Mouse (Mus musculus) G1E (cell line): Measurements from ENCODE around the gene Antxrl. TPM values are rescaled to one million over a fixed set of nuclear protein-coding genes. Genes with fewer than 3 reads are reported as not detected.

Experiments used
- ATAC-seq: 2 replicates; pipeline ENCODE4 v1.8.0; 2016; ENCODE audit warnings: mild to moderate bottlenecking; ENCODE audit not compliant: insufficient number of reproducible peaks, poor library complexity, low FRiP score, severe bottlenecking; ENCODE audit errors: extremely low read depth
- DNase-seq: peaks from one replicate; pipeline ENCODE4 v3.0.0; 2012; ENCODE audit warnings: low spot score
- H3K27me3 ChIP-seq: 2 replicates; pipeline ENCODE4 v1.6.1; 2012; ENCODE audit warnings: mild to moderate bottlenecking, low read length, inconsistent platforms; ENCODE audit not compliant: insufficient read depth
- H3K36me3 ChIP-seq: replicated peaks from 2 replicates; pipeline ENCODE3; 2012; ENCODE audit warnings: mild to moderate bottlenecking, inconsistent platforms
- H3K4me1 ChIP-seq: 2 replicates; pipeline ENCODE4 v1.6.1; 2012; ENCODE audit warnings: low read depth, low read length, inconsistent platforms, mixed read lengths; ENCODE audit not compliant: insufficient read depth
- H3K4me3 ChIP-seq: 2 replicates; pipeline ENCODE4 v1.5.1; 2012; ENCODE audit warnings: low read depth, mild to moderate bottlenecking, inconsistent platforms, low read length, moderate library complexity, mixed read lengths
- H3K9me3 ChIP-seq: replicated peaks from 2 replicates; pipeline ENCODE4 v1.6.1; 2012; ENCODE audit warnings: inconsistent platforms
- CTCF ChIP-seq: IDR thresholded peaks from 2 replicates; pipeline ENCODE4 v1.5.1; 2012; ENCODE audit warnings: low read depth, low read length, inconsistent platforms, mixed read lengths
- GATA1 ChIP-seq: IDR thresholded peaks from 2 replicates; pipeline ENCODE4 v1.6.1; 2012; ENCODE audit warnings: borderline replicate concordance, low read length, inconsistent platforms, mixed read lengths
- GATA2 ChIP-seq: IDR thresholded peaks from 2 replicates; pipeline ENCODE4 v1.6.1; 2012; ENCODE audit warnings: low read depth, low read length, inconsistent platforms, borderline replicate concordance
- POLR2AphosphoS5 ChIP-seq: IDR thresholded peaks from 2 replicates; pipeline ENCODE4 v1.6.1; 2012; ENCODE audit warnings: low read depth, low read length, inconsistent platforms; ENCODE audit not compliant: insufficient replicate concordance
- TAL1 ChIP-seq: conservative IDR thresholded peaks from 2 replicates; pipeline ENCODE4 v1.6.1; 2012; ENCODE audit warnings: low read depth, low read length, inconsistent platforms, mixed read lengths
- polyA plus RNA-seq: library from polyadenylated mRNA; stranded (reverse); fragments of >175 nt; gene quantifications from 2 replicates; pipeline ENCODE4 v1.2.3, GENCODE M21; 2012
- total RNA-seq, 2 experiments: library from RNA; stranded (forward) in 1 of 2; stranded (reverse) in 1 of 2; fragments of 200-1000 nt in 1 of 2; fragments of >200 nt in 1 of 2; fragmentation: Nextera tagmentation in 1 of 2; gene quantifications; 2 replicates each; pipeline ENCODE4 v1.2.3; 2014 to 2017

Antxrl gene
- total and polyA plus RNA-seq, 3 experiments, result 0.11 TPM; not detected in 2

- no peak for ATAC-seq
- no peak for DNase-seq
- TF ChIP-seq GATA1 (no peak), TAL1 (no peak), POLR2AphosphoS5 (no peak)
Observed at GRCm38 (mm10) chr14:34107594-34107993, 55.1 kb downstream of the Antxrl start.

DNA sequence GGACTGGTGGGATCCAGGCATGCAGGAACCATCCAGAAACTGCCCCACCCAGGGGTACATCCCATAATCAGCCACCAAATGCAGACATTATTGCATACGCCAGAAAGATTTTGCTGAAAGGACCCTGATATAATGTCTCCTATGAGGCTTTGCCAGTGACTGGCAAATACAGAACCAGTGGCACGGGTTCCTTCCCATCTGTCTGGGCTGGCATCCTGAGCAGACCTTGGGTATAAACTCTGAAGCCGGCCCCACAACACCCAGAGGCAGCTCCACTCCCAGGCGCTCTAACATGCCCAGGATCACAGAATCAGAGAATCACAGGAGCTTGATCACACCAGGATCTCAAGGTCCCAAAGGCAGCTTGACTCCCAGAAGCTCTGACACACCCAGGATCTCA lies 61.8 kb downstream of the Antxrl start:
- ATAC-seq (no peak), DNase-seq (no peak)
- Histone ChIP-seq H3K4me3 (no peak overlapping the region), H3K9me3 (no peaks in the 10 kb centered on the region), H3K4me1 (no peaks in the 10 kb centered on the region), H3K27me3 (no peaks in the 10 kb centered on the region), H3K36me3 (no peaks in the 10 kb centered on the region)
- TF ChIP-seq CTCF (no peak), GATA2 (no peak), TAL1 (no peak), GATA1 (no peak), POLR2AphosphoS5 (no peak)

More at GRCm38 (mm10) chr14:34107594-34107993, 55.1 kb downstream of the Antxrl start:
- Histone ChIP-seq H3K36me3 (no peaks in the 10 kb centered on the region), H3K27me3 (no peaks in the 10 kb centered on the region), H3K4me3 (no peak overlapping the region), H3K9me3 (no peaks in the 10 kb centered on the region), H3K4me1 (no peaks in the 10 kb centered on the region)

DNA sequence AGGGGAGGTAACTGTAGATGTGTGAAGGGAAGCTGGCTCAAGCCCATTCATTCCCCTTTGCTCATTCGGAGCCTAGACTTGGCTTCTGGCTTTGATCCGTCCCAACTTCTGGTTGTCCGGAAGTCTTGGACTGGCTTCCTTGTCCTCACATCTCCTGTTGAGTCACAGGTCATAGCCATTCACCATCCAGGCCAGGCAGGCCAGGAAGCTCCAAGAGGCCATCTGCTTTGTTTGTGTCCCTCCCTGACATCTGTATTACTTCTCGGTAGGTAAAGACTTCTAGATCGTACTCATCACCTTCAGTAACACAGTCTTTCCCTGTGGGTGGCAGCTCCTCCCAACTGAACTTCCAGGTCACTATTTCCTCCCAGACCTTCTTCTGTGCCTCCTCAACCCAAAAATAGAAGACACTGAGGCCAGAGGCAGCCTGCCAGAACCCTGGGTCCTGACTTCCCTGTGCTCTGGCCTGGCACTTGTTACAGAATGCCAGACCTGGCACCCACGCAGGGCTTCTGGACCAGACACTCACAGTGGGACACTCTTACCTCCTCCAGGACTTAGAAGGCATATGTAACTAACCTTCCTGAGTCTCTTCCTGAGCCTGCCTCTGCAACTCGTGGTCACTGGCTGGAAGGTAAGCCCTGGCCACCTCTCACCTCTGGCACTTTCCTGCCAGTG lies 66.7 kb downstream of the Antxrl start:
- no peak overlapping the region for H3K4me3 ChIP-seq
- H3K27me3 ChIP-seq, result no peaks in the 10 kb centered on the region
- DNase-seq (no peak), ATAC-seq (no peak)
- no peaks in the 10 kb centered on the region for H3K9me3 ChIP-seq
- no peaks in the 10 kb centered on the region for H3K4me1 ChIP-seq
- no peaks in the 10 kb centered on the region for H3K36me3 ChIP-seq
- no peak for TF ChIP-seq CTCF
- TF ChIP-seq GATA2, result no peak
- no peak for TF ChIP-seq TAL1
- no peak for TF ChIP-seq GATA1
- TF ChIP-seq POLR2AphosphoS5, result no peak

- no peaks in the 10 kb centered on the region for H3K27me3 ChIP-seq
- no peaks in the 10 kb centered on the region for H3K4me1 ChIP-seq
- DNase-seq, result no peak
- H3K36me3 ChIP-seq, result no peaks in the 10 kb centered on the region
- no peak for ATAC-seq
- no peaks in the 10 kb centered on the region for H3K9me3 ChIP-seq
- TF ChIP-seq GATA2 (no peak), GATA1 (no peak), POLR2AphosphoS5 (no peak), CTCF (no peak), TAL1 (no peak)
- H3K4me3 ChIP-seq, result no peak overlapping the region
Observed at GRCm38 (mm10) chr14:34120016-34120910, 67.8 kb downstream of the Antxrl start.

DNA sequence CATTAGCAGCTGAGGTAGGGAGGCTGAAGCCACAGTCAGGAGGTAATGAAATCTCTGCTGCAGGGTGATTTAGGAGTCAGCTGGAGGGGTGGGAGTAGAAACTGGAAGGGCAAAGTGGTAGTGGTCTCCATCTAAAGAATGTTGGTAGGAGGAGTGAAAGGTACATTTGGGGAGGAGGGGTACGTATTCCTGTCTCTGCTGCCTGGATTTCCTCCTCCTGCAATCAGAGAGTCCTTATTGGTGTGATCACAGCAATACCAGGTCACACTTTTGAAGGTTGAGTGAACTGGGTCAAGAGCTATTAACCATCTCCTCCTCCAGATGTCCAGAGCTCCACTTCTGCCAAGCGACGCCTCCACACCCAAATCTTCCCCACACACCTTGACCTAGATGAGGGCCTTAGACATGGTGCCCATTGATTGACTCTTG lies 68.4 kb downstream of the Antxrl start:
- Histone ChIP-seq H3K4me1 (no peaks in the 10 kb centered on the region), H3K4me3 (no peak overlapping the region), H3K36me3 (no peaks in the 10 kb centered on the region), H3K27me3 (no peaks in the 10 kb centered on the region), H3K9me3 (no peaks in the 10 kb centered on the region)
- TF ChIP-seq CTCF (no peak), GATA2 (no peak), POLR2AphosphoS5 (no peak), GATA1 (no peak), TAL1 (no peak)
- no peak for DNase-seq
- no peak for ATAC-seq

DNA sequence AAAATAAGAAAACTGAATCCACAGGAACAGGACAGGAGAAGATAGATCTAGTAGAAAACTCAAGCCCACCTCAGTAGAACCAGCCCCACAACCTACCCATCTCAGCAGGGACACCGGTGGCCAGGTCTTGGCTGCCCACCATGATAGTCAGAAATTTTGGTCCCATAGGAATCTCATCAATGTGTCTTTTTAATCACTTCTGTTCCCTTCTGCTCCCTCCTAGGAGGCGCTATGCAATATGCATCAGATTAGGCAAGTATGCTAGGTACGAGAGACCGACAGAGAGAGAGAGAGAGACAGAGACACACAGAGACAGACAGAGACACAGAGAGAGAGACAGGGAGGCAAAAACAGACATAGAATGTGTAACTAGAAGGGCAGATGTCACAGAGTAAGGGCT lies 69.2 kb downstream of the Antxrl start:
- H3K4me1 ChIP-seq, result no peaks in the 10 kb centered on the region
- no peak for TF ChIP-seq TAL1
- TF ChIP-seq POLR2AphosphoS5, result no peak
- TF ChIP-seq GATA1, result no peak
- no peak for TF ChIP-seq CTCF
- no peak for TF ChIP-seq GATA2
- H3K9me3 ChIP-seq, result no peaks in the 10 kb centered on the region
- ATAC-seq, result no peak
- no peak overlapping the region for H3K4me3 ChIP-seq
- no peaks in the 10 kb centered on the region for H3K36me3 ChIP-seq
- H3K27me3 ChIP-seq, result no peaks in the 10 kb centered on the region
- no peak for DNase-seq

Other genes starting within 250 kb of the Antxrl start
- not detected in 2 replicates for gene Gdf10, start 129.1 kb upstream of the Antxrl start, total RNA-seq (2014; fragmentation: Nextera tagmentation)
- 0.06 and 0.11 TPM in 2 replicates for gene Gdf10, start 129.1 kb upstream of the Antxrl start, total RNA-seq (2017)
- gene Gdf10, start 129.1 kb upstream of the Antxrl start, polyA plus RNA-seq, result not detected in 2 replicates
- gene Gdf2, start 111.7 kb upstream of the Antxrl start, total RNA-seq (2014; fragmentation: Nextera tagmentation), result not detected in 2 replicates
- 0.12 and 0.16 TPM in 2 replicates for gene Gdf2, start 111.7 kb upstream of the Antxrl start, total RNA-seq (2017)
- gene Gdf2, start 111.7 kb upstream of the Antxrl start, polyA plus RNA-seq, result not detected in 2 replicates
- gene Rbp3, start 98.7 kb upstream of the Antxrl start, total RNA-seq (2014; fragmentation: Nextera tagmentation), result not detected in 2 replicates
- gene Rbp3, start 98.7 kb upstream of the Antxrl start, total RNA-seq (2017), result 0.11 TPM in 1 of 2 replicates, not detected in the other
- gene Rbp3, start 98.7 kb upstream of the Antxrl start, polyA plus RNA-seq, result not detected in 2 replicates
- not detected in 2 replicates for gene Zfp488, start 73.9 kb upstream of the Antxrl start, total RNA-seq (2014; fragmentation: Nextera tagmentation)
- gene Zfp488, start 73.9 kb upstream of the Antxrl start, total RNA-seq (2017), result 0.05 TPM in 1 of 2 replicates, not detected in the other
- not detected in 2 replicates for gene Zfp488, start 73.9 kb upstream of the Antxrl start, polyA plus RNA-seq
- gene Gm30083, start 37.5 kb upstream of the Antxrl start, total RNA-seq (2014; fragmentation: Nextera tagmentation), result not detected in 2 replicates
- not detected in 2 replicates for gene Gm30083, start 37.5 kb upstream of the Antxrl start, total RNA-seq (2017)
- not detected in 2 replicates for gene Gm30083, start 37.5 kb upstream of the Antxrl start, polyA plus RNA-seq
- gene Gm5460, start 35.9 kb upstream of the Antxrl start, total RNA-seq (2014; fragmentation: Nextera tagmentation), result not detected in 2 replicates
- 0.17 TPM in 1 of 2 replicates, not detected in the other for gene Gm5460, start 35.9 kb upstream of the Antxrl start, total RNA-seq (2017)
- gene Gm5460, start 35.9 kb upstream of the Antxrl start, polyA plus RNA-seq, result not detected in 2 replicates
- not detected in 2 replicates for gene Anxa8, start 33.3 kb downstream of the Antxrl start, total RNA-seq (2014; fragmentation: Nextera tagmentation)
- not detected in 2 replicates for gene Anxa8, start 33.3 kb downstream of the Antxrl start, total RNA-seq (2017)
- gene Anxa8, start 33.3 kb downstream of the Antxrl start, polyA plus RNA-seq, result not detected in 2 replicates
- gene A630023A22Rik, start 50.0 kb downstream of the Antxrl start, total RNA-seq (2014; fragmentation: Nextera tagmentation), result not detected in 2 replicates
- gene A630023A22Rik, start 50.0 kb downstream of the Antxrl start, total RNA-seq (2017), result 0.11 TPM in 1 of 2 replicates, not detected in the other
- not detected in 2 replicates for gene A630023A22Rik, start 50.0 kb downstream of the Antxrl start, polyA plus RNA-seq
- gene Npy4r, start 99.8 kb downstream of the Antxrl start, total RNA-seq (2014; fragmentation: Nextera tagmentation), result not detected in 2 replicates
- gene Npy4r, start 99.8 kb downstream of the Antxrl start, total RNA-seq (2017), result 0.06 and 0.11 TPM in 2 replicates
- gene Npy4r, start 99.8 kb downstream of the Antxrl start, polyA plus RNA-seq, result not detected in 2 replicates
- gene Gprin2, start 148.9 kb downstream of the Antxrl start, total RNA-seq (2014; fragmentation: Nextera tagmentation), result not detected in 2 replicates
- gene Gprin2, start 148.9 kb downstream of the Antxrl start, total RNA-seq (2017), result under 0.01 and 0.05 TPM in 2 replicates
- not detected in 2 replicates for gene Gprin2, start 148.9 kb downstream of the Antxrl start, polyA plus RNA-seq
- gene Syt15, start 166.9 kb downstream of the Antxrl start, total RNA-seq (2014; fragmentation: Nextera tagmentation), result not detected in 2 replicates
- 0.11 TPM in 1 of 2 replicates, not detected in the other for gene Syt15, start 166.9 kb downstream of the Antxrl start, total RNA-seq (2017)
- gene Syt15, start 166.9 kb downstream of the Antxrl start, polyA plus RNA-seq, result not detected in 2 replicates